Mouse (Mus musculus): Measurements from ENCODE around the gene Gm37240. TPM values are rescaled to one million over a fixed set of nuclear protein-coding genes. Genes with fewer than 3 reads are reported as not detected.
A peak's percentile ranks its signal among the peaks of the same experiment; 100 is the strongest.

The Gm37240 gene
- polyA plus RNA-seq, 1 experiment from 2014 or later: 3.0 TPM

GRCm38 (mm10) chr3:85914806-85915205 lies 27.5 kb upstream of the Gm37240 start:
- Histone ChIP-seq H3K36me3 (no peaks in the 10 kb centered on the region), H3K27ac (no peak overlapping the region), H3K4me1 (no peaks in the 10 kb centered on the region), H3K9me3 (no peaks in the 10 kb centered on the region), H3K27me3 (ENCODE audit: insufficient read depth, poor library complexity, severe bottlenecking) (no peaks in the 10 kb centered on the region), H3K4me3 (no peak overlapping the region)
- DNase-seq (ENCODE audit: low spot score): no peak
- WGBS: 83% methylated on average over 6 of the region's 6 CpGs

- H3K9me3 ChIP-seq: no peaks in the 10 kb centered on the region
- H3K36me3 ChIP-seq: no peaks in the 10 kb centered on the region
- WGBS: 74% methylated on average over 7 of the region's 7 CpGs
- H3K4me1 ChIP-seq: no peaks in the 10 kb centered on the region
- H3K27me3 ChIP-seq (ENCODE audit: insufficient read depth, poor library complexity, severe bottlenecking): no peaks in the 10 kb centered on the region
- no peak overlapping the region for H3K4me3 ChIP-seq
- no peak for DNase-seq (ENCODE audit: low spot score)
- no peak overlapping the region for H3K27ac ChIP-seq
Measured at GRCm38 (mm10) chr3:85907136-85907535, 19.8 kb upstream of the Gm37240 start.

- DNase-seq (ENCODE audit: low spot score): no peak
- no peaks in the 10 kb centered on the region for H3K9me3 ChIP-seq
Measured at GRCm38 (mm10) chr3:85904371-85904770, 17.1 kb upstream of the Gm37240 start.

GRCm38 (mm10) chr3:85895020-85895419 lies 7.7 kb upstream of the Gm37240 start:
- Histone ChIP-seq H3K9me3 (no peaks in the 10 kb centered on the region), H3K27me3 (ENCODE audit: insufficient read depth, poor library complexity, severe bottlenecking) (no peaks in the 10 kb centered on the region), H3K4me3 (no peak overlapping the region), H3K36me3 (no peaks in the 10 kb centered on the region), H3K4me1 (no peaks in the 10 kb centered on the region), H3K27ac (no peak overlapping the region)
- no peak for DNase-seq (ENCODE audit: low spot score)
- WGBS: 82% methylated on average over 5 of the region's 5 CpGs

More at GRCm38 (mm10) chr3:85904371-85904770, 17.1 kb upstream of the Gm37240 start:
- no peak overlapping the region for H3K4me3 ChIP-seq
- H3K36me3 ChIP-seq: no peaks in the 10 kb centered on the region
- no peaks in the 10 kb centered on the region for H3K4me1 ChIP-seq
- no peak overlapping the region for H3K27ac ChIP-seq
- no peaks in the 10 kb centered on the region for H3K27me3 ChIP-seq (ENCODE audit: insufficient read depth, poor library complexity, severe bottlenecking)

GRCm38 (mm10) chr3:85891571-85891970 lies 4.3 kb upstream of the Gm37240 start:
- 60% methylated on average over 1 of the region's 1 CpGs for WGBS
- no peak for DNase-seq (ENCODE audit: low spot score)
- no peaks in the 10 kb centered on the region for H3K36me3 ChIP-seq
- no peak overlapping the region for H3K4me3 ChIP-seq
- H3K27ac ChIP-seq: no peak overlapping the region
- peaks cover 5% of the 10 kb centered on the region; the same call in 1 of the 2 replicates for H3K27me3 ChIP-seq (ENCODE audit: insufficient read depth, poor library complexity, severe bottlenecking)
- peaks cover 13% of the 10 kb centered on the region for H3K4me1 ChIP-seq
- no peaks in the 10 kb centered on the region for H3K9me3 ChIP-seq

DNA sequence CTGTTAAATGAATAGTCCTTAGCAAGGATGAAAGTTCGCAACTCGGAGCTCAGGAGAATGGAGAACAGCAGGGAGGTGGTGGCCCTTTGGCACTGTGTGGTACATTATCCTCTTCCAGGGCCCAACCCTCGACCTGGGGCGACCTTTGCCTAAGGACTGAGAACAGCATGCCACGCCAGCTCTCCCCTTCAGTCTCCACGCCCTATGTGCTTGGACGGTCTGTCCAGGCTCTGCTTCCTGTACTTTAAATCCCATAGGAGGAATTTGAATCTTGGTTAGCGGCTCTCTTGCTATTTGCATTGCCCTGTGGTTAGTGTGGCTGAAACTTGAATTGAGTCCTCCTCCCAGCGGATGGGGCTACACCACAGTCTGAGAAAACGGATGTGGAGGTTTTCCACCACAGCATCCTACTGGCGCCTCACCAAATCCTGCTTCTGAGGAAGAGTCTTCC lies 928 bp upstream of the Gm37240 start:
- whole genome bisulfite sequencing: 11% methylated on average over 11 of the region's 11 CpGs
- Histone ChIP-seq H3K27me3 (ENCODE audit: insufficient read depth, poor library complexity, severe bottlenecking) (peaks cover 16% of the 10 kb centered on the region), H3K36me3 (no peaks in the 10 kb centered on the region), H3K4me1 (peaks cover 15% of the 10 kb centered on the region), H3K4me3 (peak overlapping the region; percentile 71), H3K9me3 (no peaks in the 10 kb centered on the region), H3K27ac (peak overlapping the region; percentile 86)
- DNase-seq (ENCODE audit: low spot score): no peak

- 4% methylated on average over 22 of the region's 22 CpGs for WGBS
- Histone ChIP-seq H3K36me3 (no peaks in the 10 kb centered on the region), H3K27ac (peak overlapping the region; percentile 86), H3K4me1 (peaks cover 15% of the 10 kb centered on the region), H3K27me3 (ENCODE audit: insufficient read depth, poor library complexity, severe bottlenecking) (peaks cover 16% of the 10 kb centered on the region), H3K4me3 (peak overlapping the region; percentile 71), H3K9me3 (no peaks in the 10 kb centered on the region)
- no peak for DNase-seq (ENCODE audit: low spot score)
Measured at GRCm38 (mm10) chr3:85886636-85887238, 581 bp downstream of the Gm37240 start.

DNA sequence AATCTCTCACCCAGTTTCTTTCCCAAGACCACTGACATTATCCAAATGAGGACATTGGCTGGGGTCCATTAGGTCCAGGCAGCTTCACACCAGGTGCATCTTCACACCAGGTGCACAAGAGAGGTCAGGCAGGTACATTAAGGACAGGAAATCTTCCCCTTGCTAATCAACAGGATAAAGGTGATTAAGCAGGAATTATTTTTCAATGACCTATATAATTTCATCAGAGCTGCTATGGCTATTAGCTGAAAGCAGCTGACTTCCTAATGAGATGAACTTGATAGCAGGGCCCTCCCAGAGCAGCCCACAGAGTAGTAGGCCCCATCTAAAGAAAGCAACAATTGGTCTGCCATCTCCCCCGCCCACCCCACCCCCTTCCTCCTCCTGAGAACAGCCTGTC lies 1.4 kb downstream of the Gm37240 start:
- Histone ChIP-seq H3K27me3 (ENCODE audit: insufficient read depth, poor library complexity, severe bottlenecking) (peaks cover 16% of the 10 kb centered on the region), H3K4me3 (no peak overlapping the region), H3K27ac (no peak overlapping the region), H3K4me1 (peaks cover 15% of the 10 kb centered on the region), H3K36me3 (no peaks in the 10 kb centered on the region), H3K9me3 (no peaks in the 10 kb centered on the region)
- WGBS: 55% methylated on average over 1 of the region's 1 CpGs
- DNase-seq (ENCODE audit: low spot score): no peak

DNA sequence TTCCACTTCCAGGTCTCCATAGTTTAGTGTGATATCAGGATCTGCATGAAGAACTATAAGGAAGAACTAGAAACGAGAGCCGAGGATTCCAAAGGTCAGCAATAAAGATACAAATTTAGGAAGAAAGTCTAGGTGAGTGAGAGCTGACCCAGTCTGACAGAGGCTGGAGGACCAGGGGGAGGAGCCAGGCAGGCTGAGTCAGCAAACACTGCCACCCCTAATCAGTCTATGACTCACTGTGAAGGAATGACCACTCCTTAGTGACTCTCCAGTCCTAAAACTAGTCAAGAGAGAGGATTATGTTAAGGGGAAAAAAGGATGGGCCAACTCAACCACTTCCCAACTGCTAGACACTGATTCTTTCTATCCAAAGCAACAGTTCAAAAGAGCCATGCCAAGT lies 6.6 kb downstream of the Gm37240 start:
- Histone ChIP-seq H3K9me3 (no peaks in the 10 kb centered on the region), H3K27ac (no peak overlapping the region), H3K4me3 (no peak overlapping the region), H3K4me1 (0 out of 2 replicates have a peak, but pooled peaks cover 6% of the 10 kb centered on the region), H3K36me3 (no peaks in the 10 kb centered on the region), H3K27me3 (ENCODE audit: insufficient read depth, poor library complexity, severe bottlenecking) (peaks cover 4% of the 10 kb centered on the region; the same call in 1 of the 2 replicates)
- no peak for DNase-seq (ENCODE audit: low spot score)
- 80% methylated on average over 2 of the region's 2 CpGs for WGBS

DNA sequence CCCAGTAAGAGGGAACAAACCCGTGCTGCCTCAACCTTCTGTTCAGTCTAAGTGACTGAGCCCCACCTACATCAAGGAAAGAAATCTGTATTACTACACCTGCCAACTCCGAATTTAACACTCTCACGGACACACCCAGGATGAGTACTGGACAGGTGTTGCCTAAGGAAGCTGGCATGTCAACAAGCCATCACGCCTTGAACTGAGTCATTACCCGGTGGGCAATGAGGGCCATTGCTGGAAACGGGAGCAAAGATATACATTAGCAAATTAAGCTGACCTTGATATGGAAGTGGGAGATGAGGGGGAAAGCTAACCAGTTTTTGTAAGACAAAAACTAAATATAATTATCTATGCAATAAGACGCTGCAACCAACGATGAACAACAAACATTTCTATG lies 7.2 kb downstream of the Gm37240 start:
- 87% methylated on average over 8 of the region's 8 CpGs for WGBS
- Histone ChIP-seq H3K27ac (no peak overlapping the region), H3K9me3 (no peaks in the 10 kb centered on the region), H3K27me3 (ENCODE audit: insufficient read depth, poor library complexity, severe bottlenecking) (no peaks in the 10 kb centered on the region), H3K4me3 (no peak overlapping the region), H3K36me3 (no peaks in the 10 kb centered on the region), H3K4me1 (0 out of 2 replicates have a peak, but pooled peaks cover 6% of the 10 kb centered on the region)
- DNase-seq (ENCODE audit: low spot score): no peak

DNA sequence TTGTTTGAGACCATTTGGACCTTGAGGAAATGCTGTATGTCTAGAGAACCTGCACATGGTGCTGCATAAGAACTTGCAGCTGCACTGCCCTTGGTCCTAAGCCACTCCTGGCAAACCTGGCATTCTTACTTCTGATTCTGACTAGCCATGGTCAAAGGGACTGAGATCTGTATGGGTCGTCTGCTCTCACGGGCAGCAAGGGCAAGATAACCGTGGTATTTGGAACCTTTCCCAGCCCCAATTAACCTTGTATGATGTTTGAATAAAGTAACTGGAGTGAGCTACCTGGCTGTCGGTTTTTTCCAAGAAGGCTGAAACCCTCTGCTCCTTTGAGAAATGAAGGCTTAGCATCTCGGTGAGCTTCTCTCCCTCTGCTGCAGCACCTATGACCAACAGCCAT lies 8.4 kb downstream of the Gm37240 start:
- WGBS: 57% methylated on average over 5 of the region's 5 CpGs
- no peak overlapping the region for H3K4me3 ChIP-seq

DNA sequence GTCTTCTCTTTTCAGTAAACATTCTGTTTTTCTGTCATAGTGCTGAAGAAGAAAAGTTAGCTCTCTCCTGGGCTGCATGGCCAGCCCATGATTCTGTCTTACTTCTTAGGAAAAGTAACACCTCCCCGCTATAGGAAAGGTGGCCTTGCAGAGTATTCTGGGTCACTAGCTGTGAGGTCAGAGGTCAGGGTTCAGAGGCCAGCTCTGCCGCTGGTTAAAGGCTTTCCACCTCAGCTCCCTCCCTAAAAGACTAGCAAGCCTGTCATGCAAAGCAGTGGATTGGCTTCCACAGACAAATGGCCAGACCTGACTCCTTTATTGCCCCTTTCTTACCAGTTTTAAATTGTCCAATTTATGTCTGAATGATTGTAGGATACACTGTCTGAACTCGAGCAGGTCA lies 23.3 kb downstream of the Gm37240 start:
- no peak overlapping the region for H3K4me3 ChIP-seq
- peaks cover 1% of the 10 kb centered on the region; the same call in 1 of the 2 replicates for H3K4me1 ChIP-seq
- H3K27me3 ChIP-seq (ENCODE audit: insufficient read depth, poor library complexity, severe bottlenecking): no peaks in the 10 kb centered on the region
- H3K36me3 ChIP-seq: no peaks in the 10 kb centered on the region
- DNase-seq (ENCODE audit: low spot score): no peak
- 45% methylated on average over 3 of the region's 3 CpGs for WGBS
- peaks cover 4% of the 10 kb centered on the region for H3K9me3 ChIP-seq
- H3K27ac ChIP-seq: no peak overlapping the region

More for the DNA sequence above, 8.4 kb downstream of the Gm37240 start:
- Histone ChIP-seq H3K4me1 (0 out of 2 replicates have a peak, but pooled peaks cover 6% of the 10 kb centered on the region), H3K9me3 (no peaks in the 10 kb centered on the region), H3K27ac (no peak overlapping the region), H3K36me3 (no peaks in the 10 kb centered on the region), H3K27me3 (ENCODE audit: insufficient read depth, poor library complexity, severe bottlenecking) (no peaks in the 10 kb centered on the region)
- no peak for DNase-seq (ENCODE audit: low spot score)

DNA sequence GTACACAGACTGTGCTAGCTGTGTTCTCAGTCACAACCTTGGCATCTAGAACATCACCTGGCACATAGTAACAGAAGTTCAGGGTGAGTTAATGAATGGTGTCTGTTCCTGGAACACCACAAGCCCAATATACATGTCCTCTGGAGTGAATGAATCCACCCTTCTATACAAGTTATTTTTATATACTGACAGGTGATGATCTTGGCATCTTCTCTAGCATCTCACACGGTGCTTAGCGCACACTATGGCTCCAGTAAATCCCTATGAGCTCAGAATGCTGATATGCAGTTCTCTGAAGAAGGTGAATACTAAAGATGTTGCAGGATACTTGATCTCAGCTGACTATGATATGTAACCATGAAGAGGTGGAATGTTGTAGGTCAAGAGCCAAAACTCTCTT lies 24.4 kb downstream of the Gm37240 start:
- H3K4me1 ChIP-seq: peaks cover 12% of the 10 kb centered on the region; the same call in 1 of the 2 replicates
- H3K9me3 ChIP-seq: no peaks in the 10 kb centered on the region
- H3K27ac ChIP-seq: no peak overlapping the region
- no peak for DNase-seq (ENCODE audit: low spot score)
- H3K36me3 ChIP-seq: no peaks in the 10 kb centered on the region
- H3K4me3 ChIP-seq: no peak overlapping the region
- H3K27me3 ChIP-seq (ENCODE audit: insufficient read depth, poor library complexity, severe bottlenecking): no peaks in the 10 kb centered on the region
- 85% methylated on average over 2 of the region's 2 CpGs for whole genome bisulfite sequencing

DNA sequence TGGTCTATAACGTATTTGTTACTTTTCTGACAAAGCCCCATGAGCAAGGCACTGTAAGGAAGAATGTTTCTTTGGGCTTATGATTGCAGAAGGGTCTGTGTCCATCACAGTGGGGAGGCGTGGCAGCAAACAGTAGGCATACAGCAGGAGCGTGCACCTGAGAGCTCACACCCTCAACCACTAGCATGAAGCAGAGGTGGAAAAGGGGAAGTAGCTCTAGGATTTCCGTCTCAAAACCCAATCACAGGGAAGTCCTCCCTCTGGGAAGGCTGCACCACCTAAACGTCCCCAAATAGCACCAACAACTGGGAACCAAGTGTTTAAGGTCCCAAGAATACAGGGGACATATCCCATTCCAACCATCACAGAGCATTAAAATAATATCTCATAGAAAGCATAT lies 26.3 kb downstream of the Gm37240 start:
- no peaks in the 10 kb centered on the region for H3K36me3 ChIP-seq
- WGBS: 82% methylated on average over 5 of the region's 5 CpGs

More for the DNA sequence above, 26.3 kb downstream of the Gm37240 start:
- no peaks in the 10 kb centered on the region for H3K27me3 ChIP-seq (ENCODE audit: insufficient read depth, poor library complexity, severe bottlenecking)
- H3K27ac ChIP-seq: no peak overlapping the region
- no peak overlapping the region for H3K4me3 ChIP-seq
- no peak for DNase-seq (ENCODE audit: low spot score)
- H3K4me1 ChIP-seq: peaks cover 13% of the 10 kb centered on the region
- no peaks in the 10 kb centered on the region for H3K9me3 ChIP-seq
